In genomic region chr4:143155871-143156270, GRCm38 (mm10) we compare ENCODE assay signal across 21 mouse cellular contexts.
"Had no signal": no experiment of that assay in that cellular context is flagged by ENCODE, and none has a peak within 500 bp of the region (broad histone marks: within the 10 kb centered on the region; RNA-seq: fewer than 3 reads in every experiment).

No protein-coding gene starts in this region.

- H3K9me3 ChIP-seq: limb, embryonic 10.5 days; limb, embryonic 13.5 days; liver, embryonic 12.5 days; liver, embryonic 15.5 days; midbrain, embryonic 12.5 days; midbrain, embryonic 15.5 days; neural tube, embryonic 13.5 days had no signal

- H3K27me3 ChIP-seq: limb, embryonic 13.5 days; liver, embryonic 12.5 days; liver, embryonic 15.5 days; midbrain, embryonic 12.5 days; midbrain, embryonic 15.5 days; neural tube, embryonic 13.5 days had no signal

- H3K4me3 ChIP-seq: limb, embryonic 10.5 days; limb, embryonic 13.5 days; liver, embryonic 12.5 days; liver, embryonic 15.5 days; midbrain, embryonic 12.5 days; midbrain, embryonic 15.5 days; myocyte; neural tube, embryonic 13.5 days had no signal

- DNase-seq: kidney, adult 18-20 months; kidney, adult 9 months; kidney, postnatal 25 days; lung, adult 2 months; lung, postnatal 14 days; lung, postnatal 4 days; retina, postnatal 1 day; right cerebral cortex, postnatal 25 days; spleen, adult 18-20 months; thymus, adult 18-20 months; thymus, postnatal 36 days had no signal

- H3K27ac ChIP-seq: kidney, postnatal 0 days; limb, embryonic 10.5 days; limb, embryonic 13.5 days; liver, embryonic 12.5 days; liver, embryonic 15.5 days; midbrain, embryonic 12.5 days; midbrain, embryonic 15.5 days; neural tube, embryonic 13.5 days had no signal

- H3K36me3 ChIP-seq: midbrain, embryonic 15.5 days; neural tube, embryonic 13.5 days had no signal

- ATAC-seq: intestine, embryonic 16.5 days; liver, embryonic 12.5 days; midbrain, embryonic 15.5 days had no signal
